Mouse (Mus musculus) B cell, adult 2 months (primary cell): Measurements from ENCODE around the gene Acap3.
A peak's percentile ranks its signal among the peaks of the same experiment; 100 is the strongest.

Experiments used
- DNase-seq, 2 experiments: peaks; one replicate each; pipeline ENCODE4 v3.0.0; 2022

The Acap3 gene

GRCm38 (mm10) chr4:155887674-155888073, 3.9 kb upstream of the Acap3 start:
- no peak for DNase-seq

- DNase-seq: peak in 1 of 2 experiments; percentile 0
Measured at GRCm38 (mm10) chr4:155888181-155888580, 3.4 kb upstream of the Acap3 start.

- DNase-seq: peak in 1 of 2 experiments; percentile 0
Measured at GRCm38 (mm10) chr4:155889316-155889715, 2.3 kb upstream of the Acap3 start.

GRCm38 (mm10) chr4:155891011-155891471, 581 bp upstream of the Acap3 start:
- DNase-seq: no peak

- peak; percentile 85 for DNase-seq
Measured at GRCm38 (mm10) chr4:155892017-155892416, 395 bp downstream of the Acap3 start.

- DNase-seq: peak; percentile 56 to 57
Measured at GRCm38 (mm10) chr4:155892438-155893211, 1.0 kb downstream of the Acap3 start.

GRCm38 (mm10) chr4:155893212-155893690, 1.6 kb downstream of the Acap3 start:
- peak; percentile 0 to 1 for DNase-seq

GRCm38 (mm10) chr4:155894311-155894881, 2.8 kb downstream of the Acap3 start:
- peak; percentile 5 to 11 for DNase-seq

- DNase-seq: peak; percentile 0
Measured at GRCm38 (mm10) chr4:155895216-155895615, 3.6 kb downstream of the Acap3 start.

GRCm38 (mm10) chr4:155895826-155896225, 4.2 kb downstream of the Acap3 start:
- DNase-seq: peak; percentile 57 to 69

GRCm38 (mm10) chr4:155896461-155896860, 4.8 kb downstream of the Acap3 start:
- DNase-seq: no peak

GRCm38 (mm10) chr4:155898318-155898717, 6.7 kb downstream of the Acap3 start:
- no peak for DNase-seq

GRCm38 (mm10) chr4:155899355-155899754, 7.7 kb downstream of the Acap3 start:
- DNase-seq: no peak

- DNase-seq: no peak
Measured at GRCm38 (mm10) chr4:155901205-155901604, 9.6 kb downstream of the Acap3 start.

GRCm38 (mm10) chr4:155903246-155903645, 11.6 kb downstream of the Acap3 start:
- DNase-seq: peak in 1 of 2 experiments; percentile 0

- DNase-seq: peak in 1 of 2 experiments; percentile 33
Measured at GRCm38 (mm10) chr4:155904318-155905102, 12.9 kb downstream of the Acap3 start.

GRCm38 (mm10) chr4:155905634-155906033, 14.0 kb downstream of the Acap3 start:
- DNase-seq: peak in 1 of 2 experiments; percentile 1

- peak in 1 of 2 experiments; percentile 0 for DNase-seq
Measured at GRCm38 (mm10) chr4:155906125-155906524, 14.5 kb downstream of the Acap3 start.

- DNase-seq: no peak
Measured at GRCm38 (mm10) chr4:155907003-155907402, 15.4 kb downstream of the Acap3 start.

GRCm38 (mm10) chr4:155908281-155908680, 16.7 kb downstream of the Acap3 start:
- peak in 1 of 2 experiments; percentile 0 for DNase-seq

- no peak for DNase-seq
Measured at GRCm38 (mm10) chr4:155908751-155909150, 17.1 kb downstream of the Acap3 start.

- no peak for DNase-seq
Measured at GRCm38 (mm10) chr4:155932031-155932430, 40.4 kb downstream of the Acap3 start.

- no peak for DNase-seq
Measured at GRCm38 (mm10) chr4:155943049-155943452, 51.4 kb downstream of the Acap3 start.
